Mouse (Mus musculus): ENCODE measurements around the gene Fcamr.

The Fcamr gene

GRCm38 (mm10) chr1:130855723-130856122 lies 55.0 kb downstream of the Fcamr start:
- DNase-seq: no peak

GRCm38 (mm10) chr1:130857456-130857855 lies 56.8 kb downstream of the Fcamr start:
- DNase-seq: no peak

- peak; percentile 64 for DNase-seq
Measured at GRCm38 (mm10) chr1:130864238-130864637, 63.5 kb downstream of the Fcamr start.

All from thymus, postnatal 14 days (tissue).